Mouse (Mus musculus) CD4-positive helper T cell, adult 2 months (primary cell): ENCODE results near the gene Spg20.
A peak's percentile ranks its signal among the peaks of the same experiment; 100 is the strongest.

Experiments used
- DNase-seq: peaks from one replicate; pipeline ENCODE4 v3.0.0-alpha.2; 2012; ENCODE audit warnings: low read depth, missing footprints, low spot score

Spg20 gene

GRCm38 (mm10) chr3:55097186-55097585 lies 14.7 kb upstream of the Spg20 start:
- DNase-seq: no peak

- no peak for DNase-seq
Measured at GRCm38 (mm10) chr3:55098014-55098413, 13.9 kb upstream of the Spg20 start.

GRCm38 (mm10) chr3:55098990-55099389 lies 12.9 kb upstream of the Spg20 start:
- no peak for DNase-seq

- DNase-seq: no peak
Measured at GRCm38 (mm10) chr3:55101092-55101491, 10.8 kb upstream of the Spg20 start.

GRCm38 (mm10) chr3:55105372-55106023 lies 6.4 kb upstream of the Spg20 start:
- DNase-seq: no peak

GRCm38 (mm10) chr3:55106051-55106450 lies 5.9 kb upstream of the Spg20 start:
- no peak for DNase-seq

GRCm38 (mm10) chr3:55109097-55109496 lies 2.8 kb upstream of the Spg20 start:
- no peak for DNase-seq

GRCm38 (mm10) chr3:55112710-55113415 lies 955 bp downstream of the Spg20 start:
- DNase-seq: peak; percentile 27

GRCm38 (mm10) chr3:55114313-55115065 lies 2.6 kb downstream of the Spg20 start:
- no peak for DNase-seq

- no peak for DNase-seq
Measured at GRCm38 (mm10) chr3:55115071-55115470, 3.2 kb downstream of the Spg20 start.

GRCm38 (mm10) chr3:55115989-55116388 lies 4.1 kb downstream of the Spg20 start:
- DNase-seq: no peak

- DNase-seq: no peak
Measured at GRCm38 (mm10) chr3:55119275-55119898, 7.5 kb downstream of the Spg20 start.

GRCm38 (mm10) chr3:55122336-55122870 lies 10.5 kb downstream of the Spg20 start:
- DNase-seq: no peak

GRCm38 (mm10) chr3:55123064-55123463 lies 11.2 kb downstream of the Spg20 start:
- DNase-seq: no peak

- DNase-seq: no peak
Measured at GRCm38 (mm10) chr3:55129181-55129692, 17.3 kb downstream of the Spg20 start.

GRCm38 (mm10) chr3:55131576-55132233 lies 19.8 kb downstream of the Spg20 start:
- no peak for DNase-seq

- no peak for DNase-seq
Measured at GRCm38 (mm10) chr3:55137039-55137438, 25.1 kb downstream of the Spg20 start, which contains the start of gene Ccdc169. Ccdc169 (plus strand) TSS chr3:55137339.

- no peak for DNase-seq
Measured at GRCm38 (mm10) chr3:55139837-55140236, 27.9 kb downstream of the Spg20 start.

GRCm38 (mm10) chr3:55141401-55141800 lies 29.5 kb downstream of the Spg20 start:
- no peak for DNase-seq

- DNase-seq: no peak
Measured at GRCm38 (mm10) chr3:55144916-55145315, 33.0 kb downstream of the Spg20 start.

GRCm38 (mm10) chr3:55146441-55146840 lies 34.5 kb downstream of the Spg20 start:
- DNase-seq: no peak
